Mouse (Mus musculus): ENCODE data around the gene Pdgfd.

Gene Pdgfd

GRCm38 (mm10) chr9:6317114-6317513 lies 148.7 kb downstream of the Pdgfd start:
- DNase-seq (ENCODE audit: low spot score in 2 of 2): no peak

GRCm38 (mm10) chr9:6325408-6325807 lies 157.0 kb downstream of the Pdgfd start:
- DNase-seq (ENCODE audit: low spot score in 2 of 2): no peak

GRCm38 (mm10) chr9:6333499-6333898 lies 165.1 kb downstream of the Pdgfd start:
- no peak for DNase-seq (ENCODE audit: low spot score in 2 of 2)

GRCm38 (mm10) chr9:6336236-6336635 lies 167.9 kb downstream of the Pdgfd start:
- no peak for DNase-seq (ENCODE audit: low spot score in 2 of 2)

GRCm38 (mm10) chr9:6337891-6338290 lies 169.5 kb downstream of the Pdgfd start:
- DNase-seq (ENCODE audit: low spot score in 2 of 2): no peak

GRCm38 (mm10) chr9:6338344-6338743 lies 170.0 kb downstream of the Pdgfd start:
- DNase-seq (ENCODE audit: low spot score in 2 of 2): no peak

- DNase-seq (ENCODE audit: low spot score in 2 of 2): no peak
Observed at GRCm38 (mm10) chr9:6339394-6339793, 171.0 kb downstream of the Pdgfd start.

GRCm38 (mm10) chr9:6340750-6341149 lies 172.4 kb downstream of the Pdgfd start:
- DNase-seq (ENCODE audit: low spot score in 2 of 2): no peak

- no peak for DNase-seq (ENCODE audit: low spot score in 2 of 2)
Observed at GRCm38 (mm10) chr9:6342854-6343253, 174.5 kb downstream of the Pdgfd start.

- no peak for DNase-seq (ENCODE audit: low spot score in 2 of 2)
Observed at GRCm38 (mm10) chr9:6344514-6344913, 176.1 kb downstream of the Pdgfd start.

GRCm38 (mm10) chr9:6344924-6345323 lies 176.5 kb downstream of the Pdgfd start:
- no peak for DNase-seq (ENCODE audit: low spot score in 2 of 2)

- DNase-seq (ENCODE audit: low spot score in 2 of 2): no peak
Observed at GRCm38 (mm10) chr9:6345366-6345765, 177.0 kb downstream of the Pdgfd start.

- DNase-seq (ENCODE audit: low spot score in 2 of 2): no peak
Observed at GRCm38 (mm10) chr9:6353257-6353960, 185.0 kb downstream of the Pdgfd start.

- no peak for DNase-seq (ENCODE audit: low spot score in 2 of 2)
Observed at GRCm38 (mm10) chr9:6360795-6361194, 192.4 kb downstream of the Pdgfd start.

- no peak for DNase-seq (ENCODE audit: low spot score in 2 of 2)
Observed at GRCm38 (mm10) chr9:6366550-6366949, 198.2 kb downstream of the Pdgfd start.

GRCm38 (mm10) chr9:6401764-6402163 lies 233.4 kb downstream of the Pdgfd start:
- no peak for DNase-seq (ENCODE audit: low spot score in 2 of 2)

GRCm38 (mm10) chr9:6406535-6406934 lies 238.2 kb downstream of the Pdgfd start:
- no peak for DNase-seq (ENCODE audit: low spot score in 2 of 2)

- peak; percentile 3 to 4 for DNase-seq (ENCODE audit: low spot score in 2 of 2)
Observed at GRCm38 (mm10) chr9:6407972-6408371, 239.6 kb downstream of the Pdgfd start.

GRCm38 (mm10) chr9:6424606-6425005 lies 256.2 kb downstream of the Pdgfd start:
- DNase-seq (ENCODE audit: low spot score in 2 of 2): no peak

Data from right cerebral cortex, postnatal 36 days (tissue).